Mouse (Mus musculus) liver, embryonic 14.5 days (tissue): ENCODE data around the gene Pcyox1.
A peak's percentile ranks its signal among the peaks of the same experiment; 100 is the strongest.

ENCODE experiments used
- CTCF ChIP-seq: IDR thresholded peaks from 2 replicates; pipeline ENCODE4 v1.5.1; 2016; ENCODE audit warnings: antibody characterized with exemption, low read depth, control low read depth
- EP300 ChIP-seq: IDR thresholded peaks from 2 replicates; pipeline ENCODE4 v1.6.1; 2016; ENCODE audit warnings: antibody characterized with exemption, low read depth

DNA sequence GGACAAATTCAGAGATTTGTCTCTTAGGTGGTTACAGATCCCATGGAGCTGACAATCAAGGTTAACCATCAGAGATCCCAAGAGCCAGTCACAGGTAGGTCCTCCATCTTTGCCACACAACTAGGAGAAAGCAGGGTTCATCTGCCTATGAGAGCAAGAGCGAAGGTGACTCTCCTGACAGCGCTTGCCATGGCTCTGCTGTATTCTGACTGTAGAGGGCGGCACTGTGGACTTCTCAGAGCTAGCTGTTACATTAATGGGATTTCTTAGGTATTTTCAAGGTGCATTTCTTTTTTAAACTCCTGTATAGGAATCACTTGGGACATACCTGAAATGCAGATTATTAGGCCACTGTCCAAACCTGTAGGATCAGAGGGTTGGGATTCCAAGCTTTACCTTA, 42.0 kb downstream of the Pcyox1 start:
- peak; percentile 31 for TF ChIP-seq CTCF
- TF ChIP-seq EP300: no peak
